Comparison of ENCODE assay signal across 12 mouse cellular contexts in the genomic region with DNA sequence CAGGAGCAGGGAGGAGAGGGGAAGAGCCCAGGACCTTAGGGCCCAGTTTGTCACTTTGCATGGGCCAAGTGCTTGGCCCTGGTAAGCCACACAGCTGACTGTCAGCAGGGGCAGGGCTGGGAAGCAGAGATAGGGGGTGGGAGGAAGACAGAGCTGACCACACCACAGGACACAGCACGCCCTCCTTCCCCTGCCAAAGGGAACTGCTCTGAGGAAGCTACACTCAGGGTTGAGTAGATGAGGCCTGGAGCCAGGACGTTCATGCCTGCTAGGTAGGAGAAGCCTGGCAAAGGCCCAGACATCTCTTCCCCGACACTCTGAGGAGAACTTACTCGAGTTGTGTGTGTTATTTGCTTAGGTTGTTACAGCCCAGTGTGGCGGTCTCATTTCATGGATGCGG. TPM values are rescaled to one million over a fixed set of nuclear protein-coding genes. Genes with fewer than 3 reads are reported as not detected.
DNase-seq lines count a peak whose midpoint lies in the region; ATAC-seq lines count a peak whose summit lies in the region.
"Had no signal": no experiment of that assay in that cellular context is flagged by ENCODE, and none has a peak within 500 bp of the region (broad histone marks: within the 10 kb centered on the region; RNA-seq: fewer than 3 reads in every experiment).

No protein-coding gene starts in this region.

- WGBS in liver, embryonic 12.5 days (ENCODE audit: insufficient replicate concordance) = 31% methylated on average over 6 of the region's 6 CpGs

- no peak overlapping the region for H3K27ac ChIP-seq in liver, embryonic 12.5 days

- H3K4me1 ChIP-seq in liver, embryonic 12.5 days = 0 out of 2 replicates have a peak, but pooled peaks cover 4% of the 10 kb centered on the region

- H3K4me2 ChIP-seq in liver, embryonic 12.5 days = no peak overlapping the region

- no peaks in the 10 kb centered on the region for H3K36me3 ChIP-seq in liver, embryonic 12.5 days

- H3K4me3 ChIP-seq in liver, embryonic 12.5 days = no peak overlapping the region

- no peaks in the 10 kb centered on the region for H3K27me3 ChIP-seq in liver, embryonic 12.5 days (replicated peaks)

- H3K9ac ChIP-seq in liver, embryonic 12.5 days = no peak overlapping the region

- ATAC-seq in liver, embryonic 12.5 days = peak; percentile 42; the same call in 1 of the 2 replicates
- ATAC-seq: intestine, embryonic 16.5 days had no signal

- intact Hi-C loops in left cerebral cortex, postnatal 4 days (cut with DNase I) = no loop called here

- peak; percentile 73 for DNase-seq in left cerebral cortex, postnatal 4 days
- DNase-seq in left cerebral cortex, adult 8-10 months (ENCODE audit: low spot score in 2 of 2) = no peak
- DNase-seq in brain, adult 2 months (ENCODE audit: low read depth, low spot score) = peak; percentile 78
- DNase-seq in cerebellum, adult 9-10 months = peak; percentile 85
- DNase-seq in urinary bladder, postnatal 4 days (ENCODE audit: low spot score in 2 of 2) = no peak
- no peak for DNase-seq in embryo, embryonic 10 days (ENCODE audit: low spot score)
- no peak for DNase-seq in right cerebral cortex, postnatal 14 days
- DNase-seq: embryo, embryonic 11 days; kidney, postnatal 36 days; thymus, adult 2 months had no signal

- H3K9me3 ChIP-seq in liver, embryonic 12.5 days (replicated peaks) = no peaks in the 10 kb centered on the region

RNA-seq across cellular contexts. Expression of a gene that starts 49.6 kb away (rescaled TPM):
- 10 to 100 TPM; 40.2 to 43.2 TPM for total RNA-seq in left cerebral cortex, postnatal 4 days (2021)
- 100 to 1,000 TPM; 134 to 153 (median 136) TPM for total RNA-seq in left cerebral cortex, adult 8-10 months (2022)
- 0.10 and 0.17 TPM in 2 replicates for polyA plus RNA-seq in liver, embryonic 12.5 days (2016; fragmentation: Nextera tagmentation; extraction: Ambion mirVana)

Comparison
In these comparisons a context has a peak if more than half of its experiments do, and no peak if none do; other contexts are left out.
1. DNase-seq: peak in left cerebral cortex, postnatal 4 days (single experiment), brain, adult 2 months (single experiment) and cerebellum, adult 9-10 months (single experiment); none in left cerebral cortex, adult 8-10 months (0 of 2), urinary bladder, postnatal 4 days (0 of 2), embryo, embryonic 10 days (single experiment) and right cerebral cortex, postnatal 14 days (single experiment).